Mouse (Mus musculus) cerebellum, postnatal 4 days (tissue): Measurements from ENCODE around the gene Dnmt3l.
A peak's percentile ranks its signal among the peaks of the same experiment; 100 is the strongest.

Experiments
- DNase-seq, 2 experiments: peaks; one replicate each; pipeline ENCODE4 v3.0.0; 2022; ENCODE audit warnings: low spot score in 2 of 2, mixed read lengths in 1 of 2

The Dnmt3l gene

GRCm38 (mm10) chr10:78031987-78032386 lies 9.8 kb upstream of the Dnmt3l start:
- DNase-seq = no peak

- no peak for DNase-seq
Observed at GRCm38 (mm10) chr10:78037139-78037538, 4.6 kb upstream of the Dnmt3l start.

GRCm38 (mm10) chr10:78042096-78042495 lies 349 bp downstream of the Dnmt3l start:
- no peak for DNase-seq

GRCm38 (mm10) chr10:78042697-78043405 lies 1.1 kb downstream of the Dnmt3l start:
- DNase-seq = no peak

GRCm38 (mm10) chr10:78043406-78043836 lies 1.7 kb downstream of the Dnmt3l start, which contains the start of gene Aire:
Gene Aire (minus strand): TSS chr10:78043610.
- DNase-seq = peak in 1 of 2 experiments; percentile 38

GRCm38 (mm10) chr10:78044531-78044930 lies 2.8 kb downstream of the Dnmt3l start:
- DNase-seq = no peak

- DNase-seq = no peak
Observed at GRCm38 (mm10) chr10:78046388-78046787, 4.6 kb downstream of the Dnmt3l start.

GRCm38 (mm10) chr10:78048061-78048730 lies 6.4 kb downstream of the Dnmt3l start:
- DNase-seq = no peak

- no peak for DNase-seq
Observed at GRCm38 (mm10) chr10:78049519-78050035, 7.8 kb downstream of the Dnmt3l start.

GRCm38 (mm10) chr10:78054633-78055565 lies 13.2 kb downstream of the Dnmt3l start:
- no peak for DNase-seq

GRCm38 (mm10) chr10:78057056-78057455 lies 15.3 kb downstream of the Dnmt3l start:
- no peak for DNase-seq

- no peak for DNase-seq
Observed at GRCm38 (mm10) chr10:78063122-78063521, 21.4 kb downstream of the Dnmt3l start.

GRCm38 (mm10) chr10:78067226-78067625 lies 25.5 kb downstream of the Dnmt3l start:
- no peak for DNase-seq

- no peak for DNase-seq
Observed at GRCm38 (mm10) chr10:78068541-78068940, 26.8 kb downstream of the Dnmt3l start.

- DNase-seq = peak; percentile 37 to 61
Observed at GRCm38 (mm10) chr10:78069101-78070011, 27.6 kb downstream of the Dnmt3l start, which contains the start of gene Icosl. Gene Icosl (plus strand): TSS chr10:78069302.

GRCm38 (mm10) chr10:78074151-78074550 lies 32.4 kb downstream of the Dnmt3l start:
- no peak for DNase-seq

- DNase-seq = no peak
Observed at GRCm38 (mm10) chr10:78074977-78075376, 33.2 kb downstream of the Dnmt3l start.

- no peak for DNase-seq
Observed at GRCm38 (mm10) chr10:78077862-78078261, 36.1 kb downstream of the Dnmt3l start.

GRCm38 (mm10) chr10:78078276-78078675 lies 36.5 kb downstream of the Dnmt3l start:
- no peak for DNase-seq

GRCm38 (mm10) chr10:78079955-78080591 lies 38.3 kb downstream of the Dnmt3l start:
- no peak for DNase-seq
